Mouse (Mus musculus): ENCODE measurements at regions not wholly inside any gene's neighbourhood (a gene's known extent, or its start where the extent isn't known, plus 50 kb on each side); places are given as distances from the start of the nearest gene placed in this dataset.
"Not testable (repeated sequence)": the region's sequence is repeated elsewhere in the genome, so short reads cannot be mapped to it uniquely, and the experiment has no call there.

- H3K4me3 ChIP-seq; ATAC-seq (ENCODE audit: low FRiP score, low read depth); H3K36me3 ChIP-seq; H3K9me3 ChIP-seq; H3K27me3 ChIP-seq; H3K27ac ChIP-seq; H3K9ac ChIP-seq; H3K4me1 ChIP-seq: not testable (repeated sequence)
- 56% methylated on average over 19 of the region's 23 CpGs for WGBS
- H3K4me2 ChIP-seq (replicated peaks), result 0 out of 2 replicates have a peak overlapping the region, but pooled peaks have one; percentile 5
Observed at GRCm38 (mm10) chr8:48042456-48043395, 52.0 kb upstream of the Wwc2 start.

DNA sequence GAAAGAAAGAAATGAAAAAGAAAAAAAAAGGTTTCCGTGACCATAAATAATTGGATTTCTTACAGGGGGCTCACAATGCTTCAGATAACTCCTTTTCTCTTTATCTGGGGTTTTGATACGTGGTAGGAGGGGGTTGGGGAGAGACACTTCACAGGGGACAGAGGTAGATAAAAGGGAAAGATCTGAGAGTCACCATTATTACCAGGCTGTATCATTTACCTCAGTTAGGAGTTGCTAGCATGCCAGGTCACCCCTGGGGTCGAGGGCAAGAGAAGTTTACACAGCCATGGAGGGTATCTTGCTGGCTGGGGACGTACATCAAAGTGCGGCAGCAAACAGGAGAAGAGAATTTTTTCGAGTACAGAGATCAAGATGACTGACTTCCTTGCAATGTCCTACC lies 51.5 kb upstream of the Dctd start:
- H3K9me3 ChIP-seq, result no peaks in the 10 kb centered on the region
- H3K9ac ChIP-seq, result no peak overlapping the region
- H3K27me3 ChIP-seq, result no peaks in the 10 kb centered on the region
- no peak for ATAC-seq (ENCODE audit: low FRiP score, low read depth)
- no peaks in the 10 kb centered on the region for H3K4me1 ChIP-seq
- H3K4me2 ChIP-seq (replicated peaks), result no peak overlapping the region
- WGBS, result 23% methylated on average over 6 of the region's 6 CpGs
- no peak overlapping the region for H3K4me3 ChIP-seq
- no peaks in the 10 kb centered on the region for H3K36me3 ChIP-seq
- no peak overlapping the region for H3K27ac ChIP-seq
